Mouse (Mus musculus) mature B cell (primary cell): ENCODE measurements around the gene Ovol2.

ENCODE experiments used
- in situ Hi-C: fragments of 300-500 bp; cut with MboI; formaldehyde crosslinking; loops from 2 replicates; pipeline ENCODE4 v1.14.3; 2019

Ovol2 gene

DNA sequence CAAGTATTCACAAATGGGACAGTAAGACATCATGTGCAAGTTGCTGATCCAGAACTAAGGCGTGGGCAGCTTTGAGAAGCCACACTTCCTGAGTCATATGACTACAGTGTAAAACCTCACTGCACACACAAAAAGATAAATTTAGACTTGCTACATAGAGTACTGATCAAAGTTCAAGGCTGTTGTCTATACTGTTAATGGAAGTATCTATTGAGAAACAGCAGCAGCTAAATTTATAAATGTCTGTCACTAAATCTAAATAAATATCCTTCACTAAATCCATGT is 64.3 kb downstream of the Ovol2 start:
- in situ Hi-C loops = loop anchor here (5.0 kb wide), 1 partner anchor 35 kb away; no protein-coding TSS in a partner anchor

DNA sequence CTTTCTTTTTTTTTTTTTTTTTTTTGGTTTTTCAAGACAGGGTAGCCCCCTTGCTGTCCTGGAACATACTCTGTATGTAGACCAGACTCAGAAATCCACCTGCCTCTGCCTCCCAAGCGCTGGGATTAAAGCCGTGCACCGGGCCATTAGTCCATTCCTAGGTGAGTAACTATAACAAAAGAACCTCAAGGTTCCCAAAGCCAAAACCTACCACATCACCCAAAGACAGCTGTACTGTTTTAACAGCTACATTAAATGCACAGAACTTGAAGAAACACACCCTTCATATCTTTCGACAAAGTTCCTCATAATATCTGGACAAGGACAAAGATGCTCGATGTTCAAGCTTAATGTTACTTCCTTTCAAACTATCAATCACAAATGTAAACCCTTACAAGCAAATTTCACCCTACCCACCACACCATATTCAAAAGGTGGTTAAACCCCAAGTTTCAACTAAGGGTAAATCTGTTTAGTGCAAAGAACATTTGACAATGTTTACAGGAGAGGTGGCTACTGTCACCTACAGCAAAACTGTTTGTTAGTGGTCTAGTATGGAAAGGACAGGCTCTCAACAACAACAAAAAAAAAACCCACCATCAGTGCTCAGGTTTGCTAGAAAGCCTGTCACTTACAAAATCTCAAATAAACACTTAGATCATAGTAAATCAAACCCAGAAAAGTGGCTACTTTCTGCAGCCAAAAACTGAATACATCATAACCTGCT is 64.8 kb downstream of the Ovol2 start:
- in situ Hi-C loops = loop anchor here (5.0 kb wide), 1 partner anchor 35 kb away; no protein-coding TSS in a partner anchor

DNA sequence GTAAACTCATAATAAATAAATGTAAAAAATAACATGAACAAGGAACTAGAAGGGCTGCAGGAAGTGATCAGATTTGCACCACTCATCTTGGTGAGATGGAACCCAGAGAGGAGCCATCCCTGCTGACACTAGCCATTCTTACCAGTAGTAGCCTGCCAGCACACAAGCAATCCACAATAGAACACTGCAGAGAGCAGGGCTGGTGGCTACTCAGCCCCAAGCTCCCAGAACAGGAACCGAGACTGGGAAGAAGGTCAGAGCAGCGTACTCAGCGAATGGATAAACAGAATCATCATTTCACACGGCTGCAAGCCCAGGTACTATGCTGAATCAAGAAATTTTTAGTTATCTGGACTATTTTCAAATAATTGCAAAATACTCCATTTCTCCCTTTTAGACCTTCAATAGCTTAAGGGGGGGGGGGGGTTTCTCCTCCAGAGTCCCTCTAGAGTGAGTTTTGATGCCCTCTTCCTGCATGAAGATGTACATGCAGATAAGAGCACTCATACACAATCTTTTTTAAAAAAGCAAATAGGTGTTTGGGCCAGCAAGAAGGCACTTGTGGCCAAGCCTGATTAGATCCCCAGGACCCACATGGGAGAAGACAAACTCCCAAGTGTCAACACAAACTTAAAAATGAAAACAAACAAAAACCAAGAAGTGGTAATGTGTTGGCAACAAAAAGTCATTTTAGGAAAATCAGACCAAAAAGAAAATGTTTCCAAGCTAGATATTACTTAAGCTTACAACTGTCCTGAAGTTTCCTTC is 65.8 kb downstream of the Ovol2 start:
- in situ Hi-C loops = loop anchor here (5.0 kb wide), 1 partner anchor 34 kb away; no protein-coding TSS in a partner anchor

DNA sequence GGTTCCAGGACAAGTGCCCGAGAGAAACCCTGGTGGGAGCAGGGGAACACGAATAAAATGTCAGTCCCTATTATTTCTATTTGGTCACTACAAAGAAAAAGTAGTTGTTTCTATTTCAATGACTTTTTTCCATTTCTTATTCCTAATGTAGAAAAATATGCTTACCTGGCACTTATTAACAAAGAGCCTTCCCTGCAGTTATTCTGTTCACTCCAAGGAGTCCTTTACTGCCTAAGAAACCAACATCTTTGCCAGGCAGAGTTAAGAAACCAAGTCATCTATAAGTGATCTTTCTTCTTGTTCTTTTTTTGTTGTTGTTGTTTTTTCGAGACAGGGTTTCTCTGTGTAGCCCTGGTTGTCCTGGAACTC is 66.8 kb downstream of the Ovol2 start:
- in situ Hi-C loops = loop anchor here (5.0 kb wide), 1 partner anchor 33 kb away; no protein-coding TSS in a partner anchor

DNA sequence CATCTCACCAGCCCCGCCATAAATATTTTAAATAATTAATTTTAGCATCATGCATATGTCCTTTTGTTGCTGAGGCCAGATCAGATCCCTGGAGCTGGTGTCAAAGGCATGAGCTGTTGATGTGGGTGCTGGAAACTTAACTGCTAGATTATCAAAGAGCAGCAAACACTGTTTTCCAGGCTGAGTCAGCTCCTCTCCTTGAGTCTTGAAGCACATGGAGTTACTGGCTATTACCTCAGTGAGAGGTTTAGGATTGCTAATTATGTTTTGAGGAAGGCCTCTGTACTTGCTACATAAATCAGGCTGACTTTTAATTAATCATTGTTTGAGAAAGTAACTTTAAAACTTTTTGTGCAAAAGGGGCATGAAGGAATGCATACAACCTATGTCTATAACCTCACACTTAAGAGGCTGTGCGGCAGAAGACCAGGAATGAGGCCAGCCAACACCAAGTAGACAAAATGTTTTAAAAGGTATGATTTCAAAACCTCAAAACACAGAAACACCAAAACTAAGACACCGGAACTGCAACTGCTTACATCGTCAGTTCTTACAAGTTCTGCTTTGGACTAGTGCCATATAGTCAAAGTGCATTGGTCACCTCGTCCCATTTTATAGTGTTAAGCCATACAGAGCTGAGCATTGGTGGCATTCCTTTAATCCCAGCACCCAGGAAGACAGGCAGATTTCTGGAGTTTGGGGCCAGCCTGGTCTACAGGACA is 67.4 kb downstream of the Ovol2 start:
- in situ Hi-C loops = loop anchor here (5.0 kb wide), 1 partner anchor 32 kb away; no protein-coding TSS in a partner anchor

DNA sequence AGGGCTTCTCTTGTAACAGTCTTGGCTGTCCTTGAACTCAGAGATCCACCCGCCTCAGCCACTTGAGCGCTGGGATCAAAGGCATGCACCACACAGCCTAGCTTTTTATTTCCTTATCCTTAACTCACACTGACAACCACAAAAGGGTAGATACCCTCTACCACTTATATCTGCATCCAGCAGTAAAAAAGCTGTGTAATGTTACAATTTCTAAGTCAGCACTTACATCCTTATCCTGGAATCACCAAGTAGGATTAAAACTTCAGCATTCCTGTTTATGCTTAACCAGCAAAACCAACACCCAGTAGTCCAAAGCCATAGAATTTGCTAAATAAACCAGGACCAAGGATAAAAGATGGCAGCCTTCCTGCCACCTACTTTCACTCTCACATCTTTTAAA is 69.1 kb downstream of the Ovol2 start:
- in situ Hi-C loops = no loop called here
